Mouse (Mus musculus) small intestine, adult 2 months (tissue): ENCODE measurements around the gene Alms1.

Experiments
- CTCF ChIP-seq: fragments of 200-500 bp; IDR thresholded peaks from 2 replicates; pipeline ENCODE4 v1.5.1; 2012; ENCODE audit warnings: low read depth, mild to moderate bottlenecking, control low read depth, inconsistent platforms, low read length, moderate library complexity, mixed read lengths; ENCODE audit not compliant: insufficient replicate concordance, insufficient read length; ENCODE audit errors: extremely low read depth
- POLR2A ChIP-seq: fragments of 200-500 bp; IDR thresholded peaks from 2 replicates; pipeline ENCODE4 v1.6.1; 2012; ENCODE audit warnings: low read depth, mild to moderate bottlenecking, control low read depth, inconsistent platforms, low read length, moderate library complexity

GRCm38 (mm10) chr6:85621600-85621999, 34.3 kb downstream of the Alms1 start:
- TF ChIP-seq CTCF (no peak), POLR2A (no peak)
